Mouse (Mus musculus) lung, embryonic 14.5 days (tissue): ENCODE results near the gene Col4a2. TPM values are rescaled to one million over a fixed set of nuclear protein-coding genes. Genes with fewer than 3 reads are reported as not detected.

Source experiments
- ATAC-seq: fragments of 200-750 bp; cut with Nextera tagmentation; 2 replicates; pipeline ENCODE4 v1.8.0; 2017; ENCODE audit warnings: mild to moderate bottlenecking, moderate TSS enrichment, moderate library complexity; ENCODE audit not compliant: insufficient read depth
- DNase-seq: peaks from one replicate; pipeline ENCODE4 v3.0.0-alpha.2; 2015
- H3K27ac ChIP-seq: fragments of 300-500 bp; sonication (generic); 2 replicates; pipeline ENCODE4 v1.5.1; 2014; ENCODE audit warnings: low read depth, mild to moderate bottlenecking, moderate library complexity
- H3K27me3 ChIP-seq: fragments of 300-500 bp; sonication (generic); 2 replicates; pipeline ENCODE4 v1.6.1; 2014; ENCODE audit warnings: low read length, control low read depth; ENCODE audit not compliant: insufficient read depth
- H3K36me3 ChIP-seq: fragments of 300-500 bp; sonication (generic); 2 replicates; pipeline ENCODE4 v1.6.1; 2014; ENCODE audit warnings: control low read depth; ENCODE audit not compliant: insufficient read depth
- H3K4me1 ChIP-seq: fragments of 300-500 bp; sonication (generic); 2 replicates; pipeline ENCODE4 v1.6.1; 2014; ENCODE audit warnings: antibody characterized with exemption, control low read depth; ENCODE audit not compliant: insufficient read depth
- H3K4me2 ChIP-seq: fragments of 300-500 bp; sonication (generic); 2 replicates; pipeline ENCODE4 v1.6.1; 2014; ENCODE audit warnings: mild to moderate bottlenecking
- H3K4me3 ChIP-seq: fragments of 300-500 bp; sonication (generic); 2 replicates; pipeline ENCODE4 v1.5.1; 2014; ENCODE audit warnings: low read depth, low read length
- H3K9ac ChIP-seq: fragments of 300-500 bp; sonication (generic); 2 replicates; pipeline ENCODE4 v1.6.1; 2014
- H3K9me3 ChIP-seq: fragments of 300-500 bp; sonication (generic); 2 replicates; pipeline ENCODE4 v1.6.1; 2016; ENCODE audit warnings: low read depth, low read length, control low read depth
- CTCF ChIP-seq: IDR thresholded peaks from 2 replicates; pipeline ENCODE4 v1.5.1; 2016; ENCODE audit warnings: antibody characterized with exemption, low read depth
- WGBS: fragments of 180-500 bp; shearing (Covaris S2); extraction: QIAGEN DNeasy Blood & Tissue Kit; methylation state at CpG from one replicate; pipeline ENCODE4 v1.1.7; 2014; 5-methylcytosine and 5-hydroxymethylcytosine counted together
- polyA plus RNA-seq: library from polyadenylated mRNA; unstranded; fragments of >200 nt; fragmentation: Nextera tagmentation; extraction: Ambion mirVana; gene quantifications from 2 replicates; pipeline ENCODE4 v1.2.1, GENCODE M21; 2014

The Col4a2 gene
- polyA plus RNA-seq, 1 experiment from 2014 or later, result 111 TPM

DNA sequence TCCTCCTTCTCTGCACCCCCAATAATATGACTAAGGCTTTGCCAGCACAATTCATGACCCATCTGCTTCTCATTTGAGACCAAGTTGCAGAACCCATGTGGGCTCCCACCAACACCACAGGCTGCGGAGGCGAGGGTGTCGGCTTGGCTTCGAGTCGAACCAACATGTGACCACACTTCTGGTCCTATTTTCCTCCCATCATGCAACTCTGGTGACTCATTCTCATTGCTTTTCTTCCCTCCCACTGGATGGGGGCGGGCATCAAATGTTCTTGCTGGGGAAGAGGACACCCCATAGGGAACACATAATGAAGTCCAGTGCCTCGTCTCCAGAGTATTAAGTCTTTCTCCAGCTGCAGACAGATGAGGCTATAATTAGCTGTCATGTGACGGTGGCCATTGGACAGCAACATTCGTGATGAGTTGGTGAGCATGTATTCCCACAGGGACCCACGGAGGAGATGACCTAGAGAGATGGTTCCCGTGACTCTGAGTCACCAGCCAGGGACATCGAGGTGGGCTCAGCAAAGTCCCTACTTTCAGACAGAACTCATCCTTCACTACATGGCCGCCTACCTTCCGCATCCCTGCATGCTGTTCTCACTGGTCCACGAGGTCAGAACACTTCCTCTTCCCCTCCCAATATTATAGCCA lies 39.0 kb upstream of the Col4a2 start:
- no peak overlapping the region; the same call in 1 of the 2 replicates for H3K27ac ChIP-seq
- DNase-seq, result no peak
- no peak overlapping the region for H3K4me3 ChIP-seq
- ATAC-seq, result no peak
- peaks cover 35% of the 10 kb centered on the region for H3K4me1 ChIP-seq
- no peak overlapping the region for H3K4me2 ChIP-seq
- 80% methylated on average over 15 of the region's 15 CpGs for WGBS
- H3K9ac ChIP-seq, result no peak overlapping the region
- peaks cover 2% of the 10 kb centered on the region; the same call in 1 of the 2 replicates for H3K36me3 ChIP-seq
- H3K27me3 ChIP-seq, result no peaks in the 10 kb centered on the region
- TF ChIP-seq CTCF, result no peak
- H3K9me3 ChIP-seq, result no peaks in the 10 kb centered on the region

- no peak for ATAC-seq
- Histone ChIP-seq H3K9ac (no peak overlapping the region), H3K36me3 (peaks cover 2% of the 10 kb centered on the region; the same call in 1 of the 2 replicates), H3K4me1 (peaks cover 40% of the 10 kb centered on the region), H3K27me3 (no peaks in the 10 kb centered on the region), H3K4me3 (no peak overlapping the region), H3K27ac (no peak overlapping the region), H3K4me2 (no peak overlapping the region), H3K9me3 (no peaks in the 10 kb centered on the region)
- DNase-seq, result no peak
- WGBS, result 54% methylated on average over 7 of the region's 7 CpGs
- TF ChIP-seq CTCF, result no peak
Observed at GRCm38 (mm10) chr8:11274415-11274814, 38.2 kb upstream of the Col4a2 start.

DNA sequence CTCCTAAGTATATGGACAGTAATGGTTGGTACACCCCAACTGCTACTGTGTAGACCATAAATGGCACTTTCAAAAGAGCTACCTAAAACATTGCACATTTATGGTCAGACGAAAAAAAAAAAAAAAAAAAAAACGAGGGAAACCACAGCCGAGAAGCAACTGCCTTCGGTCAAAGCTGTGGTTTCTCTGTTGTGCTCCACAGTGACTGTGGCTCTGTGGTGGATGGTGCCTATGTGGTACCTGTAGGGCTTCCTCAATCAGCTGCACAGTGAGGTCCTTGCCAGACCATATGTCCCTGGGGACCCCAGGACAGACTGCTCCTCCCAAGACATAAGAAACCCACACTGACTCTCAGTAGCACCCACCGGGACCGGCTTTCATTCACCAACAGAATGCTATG lies 36.3 kb upstream of the Col4a2 start:
- Histone ChIP-seq H3K9ac (no peak overlapping the region), H3K4me2 (no peak overlapping the region), H3K9me3 (no peaks in the 10 kb centered on the region), H3K4me1 (peaks cover 40% of the 10 kb centered on the region), H3K27ac (no peak overlapping the region), H3K27me3 (no peaks in the 10 kb centered on the region), H3K36me3 (peaks cover 2% of the 10 kb centered on the region; the same call in 1 of the 2 replicates), H3K4me3 (no peak overlapping the region)
- no peak for ATAC-seq
- 65% methylated on average over 6 of the region's 6 CpGs for WGBS
- TF ChIP-seq CTCF, result no peak
- DNase-seq, result no peak

DNA sequence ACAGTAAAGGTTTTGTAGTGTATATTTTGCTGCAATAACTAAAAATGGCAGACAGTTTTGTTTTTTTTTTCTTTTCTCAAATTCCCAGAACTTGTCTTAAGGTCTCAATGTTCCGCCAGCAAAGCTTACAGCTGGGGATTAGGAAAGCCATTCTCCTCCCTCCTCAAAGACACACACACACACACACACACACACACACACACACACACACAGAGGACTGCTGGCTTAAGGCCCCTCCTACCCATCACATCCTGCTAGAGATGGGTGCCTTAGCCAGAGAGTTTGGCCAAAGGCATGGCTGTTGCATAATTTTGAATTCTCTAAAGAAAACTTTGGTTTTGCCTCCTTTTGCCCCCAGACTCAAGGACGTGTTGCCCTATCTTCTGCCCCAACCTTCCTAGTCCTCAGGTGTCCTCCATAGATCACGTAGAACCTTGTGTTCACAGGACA lies 35.0 kb upstream of the Col4a2 start:
- H3K4me2 ChIP-seq, result peak overlapping the region; percentile 27; the same call in 1 of the 2 replicates
- peaks cover 33% of the 10 kb centered on the region for H3K4me1 ChIP-seq
- no peak overlapping the region for H3K4me3 ChIP-seq
- 52% methylated on average over 3 of the region's 3 CpGs for WGBS
- peak; percentile 64 for DNase-seq
- no peak overlapping the region for H3K9ac ChIP-seq
- no peak for ATAC-seq
- TF ChIP-seq CTCF, result no peak
- 0 out of 2 replicates have a peak, but pooled peaks cover 3% of the 10 kb centered on the region for H3K36me3 ChIP-seq
- H3K27ac ChIP-seq, result peak overlapping the region; percentile 94
- H3K9me3 ChIP-seq, result no peaks in the 10 kb centered on the region
- no peaks in the 10 kb centered on the region for H3K27me3 ChIP-seq

DNA sequence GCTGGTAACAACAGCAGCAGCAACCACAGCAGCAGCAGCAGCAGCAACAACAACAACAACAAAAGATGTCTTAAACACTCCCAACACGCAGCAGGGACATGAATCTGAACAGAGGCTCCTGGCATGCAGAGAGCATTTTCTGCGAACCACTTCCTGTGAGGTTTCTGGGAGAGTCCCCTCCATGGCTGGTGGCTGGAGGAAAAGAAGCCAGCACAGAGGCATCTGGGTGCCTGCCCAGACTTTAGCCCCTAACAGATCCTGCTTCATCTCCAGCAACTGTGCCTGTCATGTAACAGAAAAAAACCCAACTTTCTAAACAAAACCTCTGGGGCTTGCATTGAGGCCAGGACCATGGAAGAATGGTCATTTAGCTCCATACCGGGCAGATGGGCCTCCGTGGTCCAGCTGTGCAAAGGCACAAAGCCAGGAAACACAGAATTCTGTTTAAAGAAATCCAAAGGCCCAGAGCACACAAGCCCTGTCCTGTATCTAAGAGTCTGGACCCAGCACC lies 34.4 kb upstream of the Col4a2 start:
- WGBS, result 22% methylated on average over 4 of the region's 4 CpGs
- 0 out of 2 replicates have a peak, but pooled peaks cover 3% of the 10 kb centered on the region for H3K36me3 ChIP-seq
- H3K9me3 ChIP-seq, result no peaks in the 10 kb centered on the region
- peak overlapping the region; percentile 94 for H3K27ac ChIP-seq
- H3K27me3 ChIP-seq, result no peaks in the 10 kb centered on the region
- TF ChIP-seq CTCF, result no peak
- H3K4me3 ChIP-seq, result no peak overlapping the region
- peak overlapping the region; percentile 20; the same call in 1 of the 2 replicates for H3K9ac ChIP-seq
- ATAC-seq (peak; percentile 83), DNase-seq (peak; percentile 90)
- peak overlapping the region; percentile 27; the same call in 1 of the 2 replicates for H3K4me2 ChIP-seq
- peaks cover 33% of the 10 kb centered on the region for H3K4me1 ChIP-seq

DNA sequence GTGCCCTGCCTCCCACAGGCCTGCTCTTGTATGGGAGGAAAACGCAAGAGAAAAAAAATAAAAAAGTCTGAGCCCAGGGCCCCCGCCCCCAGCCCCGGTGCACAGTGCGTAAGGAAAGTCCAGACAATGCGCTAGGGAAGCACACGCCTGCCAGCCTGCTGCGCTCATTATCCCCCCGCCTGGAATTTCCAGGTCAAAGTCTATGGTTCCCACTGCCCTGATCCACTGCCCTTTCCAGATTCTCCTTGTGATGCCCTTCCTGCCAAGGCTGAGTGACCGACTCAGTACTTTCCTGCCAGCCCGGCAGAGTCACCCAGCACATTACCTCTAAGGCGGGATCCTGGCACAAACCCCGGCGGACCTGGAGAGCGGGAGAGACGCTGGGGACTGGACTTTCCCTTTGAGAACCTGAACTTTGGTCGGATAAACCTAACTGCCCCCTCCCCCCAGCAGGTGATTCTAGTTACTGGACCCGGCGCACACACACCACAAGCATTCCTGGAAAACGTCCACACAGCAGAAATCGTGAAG lies 33.2 kb upstream of the Col4a2 start:
- 0 out of 2 replicates have a peak, but pooled peaks cover 3% of the 10 kb centered on the region for H3K36me3 ChIP-seq
- no peak overlapping the region for H3K4me3 ChIP-seq
- H3K27ac ChIP-seq, result peak overlapping the region; percentile 94
- DNase-seq, result peak; percentile 69
- H3K4me1 ChIP-seq, result peaks cover 36% of the 10 kb centered on the region
- no peaks in the 10 kb centered on the region for H3K27me3 ChIP-seq
- no peak for TF ChIP-seq CTCF
- 57% methylated on average over 20 of the region's 20 CpGs for WGBS
- ATAC-seq, result peak; percentile 14; the same call in 1 of the 2 replicates
- H3K9ac ChIP-seq, result 0 out of 2 replicates have a peak overlapping the region, but pooled peaks have one; percentile 27
- no peaks in the 10 kb centered on the region for H3K9me3 ChIP-seq
- peak overlapping the region; percentile 21; the same call in 1 of the 2 replicates for H3K4me2 ChIP-seq

GRCm38 (mm10) chr8:11280721-11281268 lies 31.8 kb upstream of the Col4a2 start:
- TF ChIP-seq CTCF, result no peak
- 82% methylated on average over 10 of the region's 10 CpGs for WGBS
- no peak overlapping the region for H3K9ac ChIP-seq
- DNase-seq, result no peak
- ATAC-seq, result no peak
- no peak overlapping the region for H3K4me2 ChIP-seq
- H3K4me3 ChIP-seq, result no peak overlapping the region
- 0 out of 2 replicates have a peak, but pooled peaks cover 3% of the 10 kb centered on the region for H3K36me3 ChIP-seq
- no peaks in the 10 kb centered on the region for H3K9me3 ChIP-seq
- no peak overlapping the region for H3K27ac ChIP-seq
- peaks cover 29% of the 10 kb centered on the region for H3K4me1 ChIP-seq
- H3K27me3 ChIP-seq, result no peaks in the 10 kb centered on the region
